Mouse (Mus musculus) kidney, embryonic 14.5 days (tissue): ENCODE measurements at regions not wholly inside any gene's neighbourhood (a gene's known extent, or its start where the extent isn't known, plus 50 kb on each side); places are given as distances from the start of the nearest gene placed in this dataset.

ENCODE experiments used
- ATAC-seq: fragments of 200-750 bp; cut with Nextera tagmentation; 2 replicates; pipeline ENCODE4 v1.8.0; 2017; ENCODE audit warnings: moderate number of reproducible peaks, mild to moderate bottlenecking, moderate TSS enrichment, moderate library complexity; ENCODE audit not compliant: low FRiP score, low TSS enrichment
- H3K27ac ChIP-seq: fragments of 300-500 bp; sonication (generic); 2 replicates; pipeline ENCODE4 v1.5.1; 2014; ENCODE audit warnings: low read depth, mild to moderate bottlenecking, low read length, moderate library complexity, mixed read lengths
- H3K27me3 ChIP-seq: fragments of 300-500 bp; sonication (generic); 2 replicates; pipeline ENCODE4 v1.6.1; 2014; ENCODE audit warnings: mild to moderate bottlenecking, low read length; ENCODE audit not compliant: control insufficient read depth, insufficient read depth
- H3K36me3 ChIP-seq: fragments of 300-500 bp; sonication (generic); 2 replicates; pipeline ENCODE4 v1.6.1; 2014; ENCODE audit warnings: low read length, mixed read lengths; ENCODE audit not compliant: control insufficient read depth, insufficient read depth
- H3K4me1 ChIP-seq: fragments of 300-500 bp; sonication (generic); 2 replicates; pipeline ENCODE4 v1.6.1; 2014; ENCODE audit warnings: low read length, mixed read lengths; ENCODE audit not compliant: control insufficient read depth, insufficient read depth
- H3K4me2 ChIP-seq: fragments of 300-500 bp; sonication (generic); replicated peaks from 2 replicates; pipeline ENCODE4 v1.6.1; 2014; ENCODE audit warnings: low read depth, mild to moderate bottlenecking, low read length
- H3K4me3 ChIP-seq: fragments of 300-500 bp; sonication (generic); 2 replicates; pipeline ENCODE4 v1.5.1; 2014; ENCODE audit warnings: mild to moderate bottlenecking, low read length
- H3K9ac ChIP-seq: fragments of 300-500 bp; sonication (generic); 2 replicates; pipeline ENCODE4 v1.6.1; 2014; ENCODE audit warnings: low read depth, mild to moderate bottlenecking, low read length, moderate library complexity
- H3K9me3 ChIP-seq: fragments of 300-500 bp; sonication (generic); 2 replicates; pipeline ENCODE4 v1.6.1; 2016; ENCODE audit warnings: low read length; ENCODE audit not compliant: control insufficient read depth
- WGBS: fragments of 180-500 bp; shearing (Covaris S2); extraction: QIAGEN DNeasy Blood & Tissue Kit; methylation state at CpG from one replicate; pipeline ENCODE4 v1.1.7; 2014; 5-methylcytosine and 5-hydroxymethylcytosine counted together

GRCm38 (mm10) chr10:37837721-37838120 lies 699.0 kb upstream of the Marcks start:
- no peaks in the 10 kb centered on the region for H3K4me1 ChIP-seq
- H3K27ac ChIP-seq: no peak overlapping the region
- H3K36me3 ChIP-seq: no peaks in the 10 kb centered on the region
- WGBS: 71% methylated on average over 2 of the region's 2 CpGs
- H3K9ac ChIP-seq: no peak overlapping the region
- no peak for ATAC-seq
- no peak overlapping the region for H3K4me2 ChIP-seq
- no peak overlapping the region for H3K4me3 ChIP-seq
- H3K9me3 ChIP-seq: no peaks in the 10 kb centered on the region
- H3K27me3 ChIP-seq: no peaks in the 10 kb centered on the region

DNA sequence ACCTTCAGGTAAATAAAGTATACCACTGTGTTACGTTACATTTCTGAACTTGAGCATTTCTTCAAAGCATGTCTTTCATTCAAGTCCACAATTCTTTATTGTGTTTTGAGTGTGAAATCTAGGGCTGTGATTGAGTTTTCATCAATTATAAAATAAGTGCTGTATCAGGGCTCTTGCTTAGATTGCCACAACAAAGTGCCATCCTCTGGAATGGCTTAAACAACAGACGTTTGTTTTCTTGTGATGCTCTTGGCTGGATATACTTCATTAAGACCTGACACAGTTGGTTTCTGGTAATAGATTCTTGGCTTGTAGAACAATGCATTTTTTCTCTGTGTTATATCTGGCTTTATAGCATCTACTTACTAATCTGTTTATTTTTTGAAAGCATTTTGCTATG lies 674.3 kb upstream of the Marcks start:
- Histone ChIP-seq H3K4me3 (no peak overlapping the region), H3K4me1 (no peaks in the 10 kb centered on the region), H3K27me3 (no peaks in the 10 kb centered on the region), H3K4me2 (no peak overlapping the region), H3K9me3 (no peaks in the 10 kb centered on the region), H3K9ac (no peak overlapping the region), H3K27ac (no peak overlapping the region), H3K36me3 (no peaks in the 10 kb centered on the region)
- 74% methylated on average over 2 of the region's 2 CpGs for WGBS
- ATAC-seq: no peak

- Histone ChIP-seq H3K36me3 (no peaks in the 10 kb centered on the region), H3K4me2 (no peak overlapping the region), H3K27me3 (no peaks in the 10 kb centered on the region), H3K9ac (no peak overlapping the region), H3K4me3 (no peak overlapping the region), H3K9me3 (no peaks in the 10 kb centered on the region), H3K4me1 (no peaks in the 10 kb centered on the region), H3K27ac (no peak overlapping the region)
- no peak for ATAC-seq
- 30% methylated on average over 3 of the region's 3 CpGs for WGBS
These were observed 673.7 kb upstream of the Marcks start for GRCm38 (mm10) chr10:37812405-37812851.

DNA sequence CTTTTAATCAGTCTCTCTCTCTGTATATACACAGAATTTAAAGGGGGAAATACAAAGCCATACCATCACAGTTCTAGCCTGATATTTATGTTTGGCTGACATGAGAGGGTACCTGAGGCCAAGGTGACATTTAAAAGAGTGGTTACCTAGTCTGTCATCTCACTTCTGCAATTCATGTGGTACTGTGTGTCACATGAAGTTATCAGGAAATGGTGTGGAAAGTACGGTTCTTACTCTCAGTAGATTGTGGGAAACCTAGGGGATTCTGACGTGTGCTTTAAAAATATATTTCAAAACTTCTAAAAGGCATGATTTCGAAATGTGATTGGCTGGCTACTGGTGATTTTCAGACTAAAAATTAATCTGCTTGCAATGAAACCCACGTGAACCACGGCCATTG lies 673.1 kb upstream of the Marcks start:
- no peaks in the 10 kb centered on the region for H3K4me1 ChIP-seq
- no peak for ATAC-seq
- H3K9ac ChIP-seq: no peak overlapping the region
- H3K4me3 ChIP-seq: no peak overlapping the region
- H3K4me2 ChIP-seq: no peak overlapping the region
- H3K27ac ChIP-seq: no peak overlapping the region
- H3K27me3 ChIP-seq: no peaks in the 10 kb centered on the region
- 84% methylated on average over 5 of the region's 5 CpGs for WGBS
- no peaks in the 10 kb centered on the region for H3K9me3 ChIP-seq
- H3K36me3 ChIP-seq: no peaks in the 10 kb centered on the region

- H3K9ac ChIP-seq: no peak overlapping the region
- no peak for ATAC-seq
- no peaks in the 10 kb centered on the region for H3K4me1 ChIP-seq
- no peaks in the 10 kb centered on the region for H3K36me3 ChIP-seq
- WGBS: 85% methylated on average over 4 of the region's 4 CpGs
- no peak overlapping the region for H3K4me3 ChIP-seq
- no peaks in the 10 kb centered on the region for H3K27me3 ChIP-seq
- H3K27ac ChIP-seq: no peak overlapping the region
- H3K9me3 ChIP-seq: no peaks in the 10 kb centered on the region
- no peak overlapping the region for H3K4me2 ChIP-seq
These were observed 664.6 kb upstream of the Marcks start for GRCm38 (mm10) chr10:37803225-37803805.

DNA sequence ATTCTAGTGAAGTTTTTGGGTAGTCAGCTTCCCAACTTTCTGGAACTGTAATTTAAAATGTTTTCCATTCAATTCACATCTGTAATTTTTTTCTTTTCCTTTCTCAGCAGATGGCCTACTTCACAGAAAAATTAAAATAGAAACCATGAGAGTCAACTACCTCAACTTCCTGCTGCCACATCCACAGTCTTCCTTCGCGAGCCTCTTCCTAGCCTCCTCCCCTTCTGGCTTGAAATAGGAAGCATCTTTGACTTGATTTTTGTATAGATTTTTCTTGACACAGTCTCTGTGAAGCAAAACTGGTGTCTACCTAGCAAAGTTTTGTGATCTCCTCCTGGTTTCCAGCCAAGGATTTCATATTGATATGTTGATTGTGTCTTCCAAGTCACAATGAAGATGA lies 660.7 kb upstream of the Marcks start:
- ATAC-seq: no peak
- no peaks in the 10 kb centered on the region for H3K4me1 ChIP-seq
- 67% methylated on average over 2 of the region's 2 CpGs for WGBS
- H3K27me3 ChIP-seq: no peaks in the 10 kb centered on the region
- no peak overlapping the region for H3K4me2 ChIP-seq
- H3K4me3 ChIP-seq: no peak overlapping the region
- no peak overlapping the region for H3K9ac ChIP-seq
- H3K27ac ChIP-seq: no peak overlapping the region
- no peaks in the 10 kb centered on the region for H3K36me3 ChIP-seq
- H3K9me3 ChIP-seq: no peaks in the 10 kb centered on the region

DNA sequence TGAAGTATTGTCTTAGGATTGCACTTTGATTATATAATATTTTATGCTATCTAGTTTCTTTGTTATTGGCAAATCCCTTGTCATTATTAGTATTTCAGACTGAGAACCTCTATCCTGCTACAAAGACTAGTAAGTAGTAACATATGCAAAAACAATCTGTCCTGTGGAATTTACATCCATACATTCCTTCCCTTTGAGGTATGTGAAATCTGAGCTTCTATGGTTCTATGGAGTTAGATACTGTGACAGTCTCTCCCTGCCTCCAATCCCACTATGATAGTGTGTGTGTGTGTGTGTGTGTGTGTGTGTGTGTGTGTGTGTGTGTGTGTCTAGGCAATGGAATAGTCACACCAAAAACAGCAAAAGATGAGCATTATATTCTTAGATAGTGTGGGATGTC lies 659.6 kb upstream of the Marcks start:
- Histone ChIP-seq H3K27ac (no peak overlapping the region), H3K9ac (no peak overlapping the region), H3K4me3 (no peak overlapping the region), H3K4me2 (no peak overlapping the region), H3K4me1 (no peaks in the 10 kb centered on the region), H3K36me3 (no peaks in the 10 kb centered on the region), H3K9me3 (no peaks in the 10 kb centered on the region), H3K27me3 (no peaks in the 10 kb centered on the region)
- ATAC-seq: no peak

- Histone ChIP-seq H3K4me2 (no peak overlapping the region), H3K27me3 (no peaks in the 10 kb centered on the region), H3K27ac (no peak overlapping the region), H3K4me1 (no peaks in the 10 kb centered on the region), H3K9me3 (no peaks in the 10 kb centered on the region), H3K9ac (no peak overlapping the region), H3K4me3 (no peak overlapping the region), H3K36me3 (no peaks in the 10 kb centered on the region)
- no peak for ATAC-seq
- WGBS: 66% methylated on average over 5 of the region's 5 CpGs
These were observed 659.0 kb upstream of the Marcks start for GRCm38 (mm10) chr10:37797701-37798100.

DNA sequence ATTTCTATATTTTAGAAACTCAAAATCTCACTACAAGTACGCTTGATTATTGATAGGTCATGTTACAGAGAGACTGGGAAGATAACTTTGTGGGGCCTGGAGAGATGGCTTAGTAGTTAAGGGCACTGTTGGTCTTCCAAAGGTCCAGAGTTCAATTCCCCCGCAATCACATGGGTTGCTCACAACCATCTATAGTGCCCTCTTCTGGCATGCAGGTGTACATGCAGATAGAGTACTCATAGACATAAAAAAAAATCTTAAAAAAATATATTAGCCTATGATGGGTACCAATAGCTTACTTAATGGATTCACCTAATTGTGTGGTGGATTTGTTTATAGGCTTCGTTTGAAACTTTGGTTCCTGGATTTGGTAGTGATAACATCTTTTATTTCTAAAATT lies 654.2 kb upstream of the Marcks start:
- no peak for ATAC-seq
- Histone ChIP-seq H3K4me1 (no peaks in the 10 kb centered on the region), H3K27ac (no peak overlapping the region), H3K27me3 (no peaks in the 10 kb centered on the region), H3K9me3 (no peaks in the 10 kb centered on the region), H3K4me2 (no peak overlapping the region), H3K9ac (no peak overlapping the region), H3K36me3 (no peaks in the 10 kb centered on the region), H3K4me3 (no peak overlapping the region)
- 81% methylated on average over 3 of the region's 3 CpGs for WGBS
